Mouse (Mus musculus) hindlimb bud, embryonic 11.5 days (tissue): ENCODE results near the gene Bmpr2.
A peak's percentile ranks its signal among the peaks of the same experiment; 100 is the strongest.
"Not testable (repeated sequence)": the region's sequence is repeated elsewhere in the genome, so short reads cannot be mapped to it uniquely, and the experiment has no call there.

ENCODE experiments used
- DNase-seq: peaks from one replicate; pipeline ENCODE4 v3.0.0-alpha.2; 2012; ENCODE audit warnings: low read depth, low spot score; ENCODE audit errors: extremely low spot score

Gene Bmpr2

GRCm38 (mm10) chr1:59763164-59763768 lies at the start of gene Bmpr2:
TSS of gene Bmpr2 (plus strand) at chr1:59763400.
- peak; percentile 30 for DNase-seq

- DNase-seq, result peak; percentile 16
Measured at GRCm38 (mm10) chr1:59719900-59720299, 43.3 kb upstream of the Bmpr2 start.

GRCm38 (mm10) chr1:59725661-59726060 lies 37.5 kb upstream of the Bmpr2 start:
- no peak for DNase-seq

GRCm38 (mm10) chr1:59730106-59730505 lies 33.1 kb upstream of the Bmpr2 start:
- no peak for DNase-seq

- DNase-seq, result no peak
Measured at GRCm38 (mm10) chr1:59730737-59731136, 32.5 kb upstream of the Bmpr2 start.

GRCm38 (mm10) chr1:59734076-59734475 lies 29.1 kb upstream of the Bmpr2 start:
- no peak for DNase-seq

GRCm38 (mm10) chr1:59738768-59739414 lies 24.3 kb upstream of the Bmpr2 start:
- DNase-seq, result no peak

DNA sequence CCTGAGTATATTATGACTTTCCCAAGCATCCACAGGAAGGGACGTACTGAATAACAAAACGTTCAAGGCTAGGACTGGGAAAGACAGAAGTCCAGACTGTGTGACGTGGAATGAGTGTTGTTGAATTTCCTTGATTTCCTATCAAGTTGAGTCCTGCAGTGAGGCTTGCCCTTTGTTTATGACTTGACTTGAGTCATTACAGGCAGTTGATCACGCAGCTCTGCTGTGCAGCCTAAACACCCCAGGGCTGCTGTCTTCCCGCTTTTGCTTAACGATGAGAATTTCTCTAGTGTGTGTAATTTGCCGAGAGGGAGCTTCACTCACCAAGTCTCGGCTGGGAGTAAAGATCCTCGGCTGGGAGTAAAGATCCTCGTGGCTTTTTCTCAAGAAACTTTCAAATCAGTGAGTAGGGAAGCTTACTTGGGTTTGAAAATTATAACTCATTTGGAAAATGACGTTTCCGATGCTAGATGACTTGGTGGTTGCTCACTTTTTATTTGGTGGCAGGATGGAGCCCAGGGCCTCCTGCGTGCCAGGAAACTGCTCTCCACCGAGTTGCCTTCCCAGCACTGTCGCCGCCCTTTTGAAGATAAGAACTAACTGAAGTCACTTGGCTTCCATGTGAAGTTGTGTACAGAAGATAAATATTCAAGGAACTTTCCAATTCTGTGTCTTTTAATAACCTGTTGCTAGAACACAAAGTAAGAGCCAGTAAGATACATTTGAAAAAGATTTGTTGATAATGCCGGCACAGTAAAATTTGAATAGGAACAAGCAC lies 23.4 kb upstream of the Bmpr2 start:
- DNase-seq, result no peak

DNA sequence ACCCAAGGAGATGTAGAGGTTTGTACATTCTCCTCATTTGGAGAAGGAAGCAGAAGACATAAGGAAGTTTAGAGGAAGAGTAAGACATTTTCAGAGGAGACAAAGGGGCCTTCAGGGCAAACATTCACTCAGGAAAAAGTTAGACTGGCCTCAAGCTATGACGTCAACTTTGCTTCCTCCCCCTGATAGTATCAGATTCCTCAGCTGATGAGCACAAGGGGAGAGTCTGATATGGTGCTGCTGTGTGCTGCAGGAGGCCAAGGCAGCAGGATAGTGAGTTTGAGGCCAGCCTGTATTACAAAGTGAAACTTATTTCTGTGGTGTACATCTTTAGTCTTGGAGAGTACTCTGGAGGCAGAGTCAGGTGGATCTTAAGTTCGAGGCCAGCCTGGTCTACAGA lies 14.2 kb upstream of the Bmpr2 start:
- no peak for DNase-seq

DNA sequence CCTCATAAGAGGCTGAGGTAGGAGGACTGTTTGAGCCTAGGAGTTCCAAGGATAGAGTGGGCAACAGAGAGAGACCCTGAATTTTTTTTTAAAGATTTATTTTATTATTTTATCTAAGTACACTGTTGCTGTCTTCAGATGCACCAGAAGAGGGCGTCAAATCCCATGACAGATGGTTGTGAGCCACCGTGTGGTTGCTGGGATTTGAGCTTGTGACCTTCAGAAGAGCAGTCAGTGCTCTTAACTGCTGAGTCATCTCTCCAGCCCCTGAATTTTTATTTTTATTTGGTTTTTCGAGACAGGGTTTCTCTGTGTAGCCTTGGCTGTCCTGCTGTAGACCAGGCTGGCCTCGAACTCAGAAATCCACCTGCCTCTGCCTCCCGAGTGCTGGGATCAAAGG lies 13.5 kb upstream of the Bmpr2 start:
- not testable (repeated sequence) for DNase-seq

GRCm38 (mm10) chr1:59755298-59755697 lies 7.9 kb upstream of the Bmpr2 start:
- DNase-seq, result no peak

- DNase-seq, result no peak
Measured at GRCm38 (mm10) chr1:59758325-59758724, 4.9 kb upstream of the Bmpr2 start.

DNA sequence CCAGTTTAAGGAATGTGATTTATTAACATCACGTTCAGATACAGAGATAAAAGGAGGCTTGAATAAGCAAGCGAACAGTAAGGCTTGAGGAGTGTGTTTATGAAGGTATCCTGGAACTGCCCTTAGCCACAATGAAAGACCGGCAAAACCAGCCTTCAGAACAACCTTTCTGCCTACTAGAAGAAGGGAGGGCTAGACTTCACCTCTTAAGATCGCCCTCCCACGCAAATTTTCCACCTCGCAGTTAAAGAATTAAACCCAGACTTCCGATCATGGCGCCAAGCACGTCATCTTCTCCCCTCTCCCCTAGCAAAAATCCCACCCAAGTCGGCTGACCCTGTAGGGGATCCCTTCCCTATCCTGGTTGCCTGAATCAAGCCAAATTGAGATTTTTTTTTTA lies 992 bp upstream of the Bmpr2 start:
- DNase-seq, result peak; percentile 22

GRCm38 (mm10) chr1:59762651-59763163 lies 493 bp upstream of the Bmpr2 start:
- DNase-seq, result no peak

GRCm38 (mm10) chr1:59763781-59764251 lies 616 bp downstream of the Bmpr2 start:
- no peak for DNase-seq

DNA sequence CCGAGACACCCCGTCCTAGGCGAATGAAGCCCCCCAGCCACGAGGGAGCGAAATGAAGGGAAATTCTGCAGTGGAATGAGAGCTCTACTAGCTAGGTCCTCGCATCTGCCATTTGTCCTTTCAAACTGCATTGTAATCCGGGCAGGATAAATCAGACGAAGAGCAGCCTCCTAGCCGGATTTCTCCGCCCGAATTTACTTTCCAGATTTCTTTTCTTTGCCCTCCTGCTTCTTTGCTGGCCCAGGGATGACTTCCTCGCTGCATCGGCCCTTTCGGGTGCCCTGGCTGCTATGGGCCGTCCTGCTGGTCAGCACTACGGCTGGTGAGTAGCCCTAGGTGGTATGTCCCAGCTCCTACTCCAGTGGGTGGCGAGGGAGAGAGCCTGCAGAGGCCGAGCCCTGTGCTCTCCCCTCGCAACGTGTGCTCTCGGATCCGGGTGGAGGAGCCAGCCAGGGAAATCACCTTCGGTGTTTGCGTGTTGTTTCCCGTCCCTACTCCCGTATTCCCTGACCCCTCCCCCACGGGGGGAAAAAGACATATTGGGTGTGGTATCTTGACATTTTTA lies 1.3 kb downstream of the Bmpr2 start:
- no peak for DNase-seq

DNA sequence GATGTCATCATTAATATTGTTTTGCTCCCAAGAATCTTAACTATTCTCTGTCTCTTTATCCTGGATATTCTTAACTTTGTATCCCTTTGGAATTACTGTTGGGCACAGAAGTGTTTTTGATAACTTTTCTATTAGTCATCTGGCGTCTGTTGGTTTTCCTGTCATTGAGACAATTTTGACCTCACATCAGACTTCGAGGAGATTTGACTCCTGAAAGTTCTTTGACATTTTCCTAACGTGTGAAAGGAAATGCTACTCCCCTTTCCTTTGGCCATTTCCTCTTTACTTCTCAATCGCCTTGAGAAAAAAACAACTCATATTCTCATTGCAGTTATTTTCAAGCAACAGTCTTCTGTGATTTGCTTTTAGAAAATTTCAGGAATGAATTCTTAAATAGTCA lies 2.1 kb downstream of the Bmpr2 start:
- DNase-seq, result no peak

GRCm38 (mm10) chr1:59766626-59767025 lies 3.4 kb downstream of the Bmpr2 start:
- DNase-seq, result no peak

DNA sequence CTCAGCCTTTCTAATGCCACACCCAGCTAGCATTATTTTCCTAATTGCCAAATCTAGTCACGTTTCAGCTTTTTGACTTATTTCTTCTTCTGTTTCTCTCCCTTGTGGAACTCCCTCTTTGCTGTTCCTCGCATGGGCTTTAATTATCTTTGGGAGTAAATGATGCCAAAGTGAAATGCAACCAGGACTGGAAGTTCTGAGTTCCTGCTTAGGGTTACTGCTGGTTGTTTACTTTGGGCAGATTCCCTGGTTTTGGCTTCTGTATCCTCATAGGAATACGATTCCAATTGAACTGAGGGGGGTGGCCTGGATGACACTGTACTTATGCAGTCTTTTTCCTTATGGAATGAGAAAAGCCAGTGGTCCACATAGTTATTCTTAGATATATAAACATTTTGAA lies 8.7 kb downstream of the Bmpr2 start:
- DNase-seq, result no peak

- no peak for DNase-seq
Measured at GRCm38 (mm10) chr1:59781080-59781479, 17.9 kb downstream of the Bmpr2 start.

GRCm38 (mm10) chr1:59788975-59789374 lies 25.8 kb downstream of the Bmpr2 start:
- no peak for DNase-seq
